Mouse (Mus musculus) telencephalon, adult 2 months (tissue): Measurements from ENCODE around the gene Tbx1.

Experiments used
- DNase-seq: peaks from one replicate; pipeline ENCODE4 v3.0.0-alpha.2; 2011; ENCODE audit warnings: low read depth, low spot score

Tbx1 gene

GRCm38 (mm10) chr16:18622916-18623750 lies 32.7 kb upstream of the Tbx1 start:
- DNase-seq = no peak

GRCm38 (mm10) chr16:18622019-18622418 lies 31.5 kb upstream of the Tbx1 start, which contains the start of gene Gp1bb:
Gp1bb (minus strand) TSS chr16:18622403.
- no peak for DNase-seq

GRCm38 (mm10) chr16:18621362-18622001 lies 31.0 kb upstream of the Tbx1 start:
- no peak for DNase-seq

- DNase-seq = no peak
These were observed 30.3 kb upstream of the Tbx1 start for GRCm38 (mm10) chr16:18620601-18621361.

GRCm38 (mm10) chr16:18620201-18620600 lies 29.7 kb upstream of the Tbx1 start:
- DNase-seq = no peak

- DNase-seq = no peak
These were observed 28.6 kb upstream of the Tbx1 start for GRCm38 (mm10) chr16:18619110-18619509.

GRCm38 (mm10) chr16:18618297-18618696 lies 27.8 kb upstream of the Tbx1 start:
- no peak for DNase-seq

- DNase-seq = no peak
These were observed 27.0 kb upstream of the Tbx1 start for GRCm38 (mm10) chr16:18617370-18618065.

GRCm38 (mm10) chr16:18613301-18613700 lies 22.8 kb upstream of the Tbx1 start:
- no peak for DNase-seq

- DNase-seq = no peak
These were observed 21.3 kb upstream of the Tbx1 start for GRCm38 (mm10) chr16:18611752-18612151.

- no peak for DNase-seq
These were observed 18.6 kb upstream of the Tbx1 start for GRCm38 (mm10) chr16:18609099-18609498.

- no peak for DNase-seq
These were observed 17.8 kb upstream of the Tbx1 start for GRCm38 (mm10) chr16:18608226-18608625.

GRCm38 (mm10) chr16:18605705-18606104 lies 15.2 kb upstream of the Tbx1 start:
- DNase-seq = no peak

- no peak for DNase-seq
These were observed 13.8 kb upstream of the Tbx1 start for GRCm38 (mm10) chr16:18604267-18604701.

- DNase-seq = no peak
These were observed 11.0 kb upstream of the Tbx1 start for GRCm38 (mm10) chr16:18601447-18601846.

- DNase-seq = no peak
These were observed 7.5 kb upstream of the Tbx1 start for GRCm38 (mm10) chr16:18598006-18598405.

- no peak for DNase-seq
These were observed 5.8 kb upstream of the Tbx1 start for GRCm38 (mm10) chr16:18596255-18596654.

- DNase-seq = no peak
These were observed 3.5 kb upstream of the Tbx1 start for GRCm38 (mm10) chr16:18593930-18594329.

GRCm38 (mm10) chr16:18591047-18592018 lies 862 bp upstream of the Tbx1 start:
- no peak for DNase-seq

GRCm38 (mm10) chr16:18589080-18589621 lies 1.3 kb downstream of the Tbx1 start:
- no peak for DNase-seq
